Mouse (Mus musculus) embryonic facial prominence, embryonic 11.5 days (tissue): ENCODE measurements around the gene Gm42372. TPM values are rescaled to one million over a fixed set of nuclear protein-coding genes. Genes with fewer than 3 reads are reported as not detected.
A peak's percentile ranks its signal among the peaks of the same experiment; 100 is the strongest.

Source experiments
- ATAC-seq: fragments of 200-750 bp; cut with Nextera tagmentation; replicated peaks from 2 replicates; pipeline ENCODE4 v1.8.0; 2017; ENCODE audit warnings: low read depth; ENCODE audit not compliant: insufficient number of reproducible peaks, low FRiP score, low TSS enrichment
- DNase-seq: peaks from one replicate; pipeline ENCODE4 v3.0.0-alpha.2; 2015; ENCODE audit warnings: low spot score
- H3K27ac ChIP-seq: fragments of 300-500 bp; sonication (generic); replicated peaks from 2 replicates; pipeline ENCODE4 v1.5.1; 2014; ENCODE audit warnings: mild to moderate bottlenecking, low read depth, low read length, control low read depth
- H3K27me3 ChIP-seq: fragments of 300-500 bp; sonication (generic); 2 replicates; pipeline ENCODE4 v1.6.1; 2014; ENCODE audit warnings: mild to moderate bottlenecking, low read length, moderate library complexity, mixed read lengths; ENCODE audit not compliant: control insufficient read depth, insufficient read depth
- H3K36me3 ChIP-seq: fragments of 300-500 bp; sonication (generic); replicated peaks from 2 replicates; pipeline ENCODE4 v1.6.1; 2014; ENCODE audit warnings: low read depth, mild to moderate bottlenecking, low read length, moderate library complexity, mixed read lengths; ENCODE audit not compliant: control insufficient read depth, insufficient read depth
- H3K4me1 ChIP-seq: fragments of 300-500 bp; sonication (generic); 2 replicates; pipeline ENCODE4 v1.6.1; 2014; ENCODE audit warnings: low read length, mixed read lengths; ENCODE audit not compliant: control insufficient read depth, insufficient read depth
- H3K4me2 ChIP-seq: fragments of 300-500 bp; sonication (generic); 2 replicates; pipeline ENCODE4 v1.6.1; 2014; ENCODE audit warnings: low read depth, mild to moderate bottlenecking, control low read depth, low read length, moderate library complexity
- H3K4me3 ChIP-seq: fragments of 300-500 bp; sonication (generic); 2 replicates; pipeline ENCODE4 v1.5.1; 2014; ENCODE audit warnings: low read depth, low read length, control low read depth
- H3K9ac ChIP-seq: fragments of 300-500 bp; sonication (generic); replicated peaks from 2 replicates; pipeline ENCODE4 v1.6.1; 2014; ENCODE audit warnings: mild to moderate bottlenecking, control low read depth, low read length
- H3K9me3 ChIP-seq: fragments of 300-500 bp; sonication (generic); replicated peaks from 2 replicates; pipeline ENCODE4 v1.6.1; 2016; ENCODE audit warnings: mild to moderate bottlenecking, low read length, inconsistent platforms, mixed read lengths; ENCODE audit not compliant: control insufficient read depth
- WGBS: fragments of 180-500 bp; shearing (Covaris S2); extraction: QIAGEN DNeasy Blood & Tissue Kit; methylation state at CpG from one replicate; pipeline ENCODE4 v1.1.7; 2014; 5-methylcytosine and 5-hydroxymethylcytosine counted together
- polyA plus RNA-seq: library from polyadenylated mRNA; unstranded; fragments of >200 nt; fragmentation: Nextera tagmentation; extraction: Ambion mirVana; gene quantifications from 2 replicates; pipeline ENCODE4 v1.2.1, GENCODE M21; 2014

Gm42372 gene
- polyA plus RNA-seq, 1 experiment from 2014 or later, result 0.63 TPM

DNA sequence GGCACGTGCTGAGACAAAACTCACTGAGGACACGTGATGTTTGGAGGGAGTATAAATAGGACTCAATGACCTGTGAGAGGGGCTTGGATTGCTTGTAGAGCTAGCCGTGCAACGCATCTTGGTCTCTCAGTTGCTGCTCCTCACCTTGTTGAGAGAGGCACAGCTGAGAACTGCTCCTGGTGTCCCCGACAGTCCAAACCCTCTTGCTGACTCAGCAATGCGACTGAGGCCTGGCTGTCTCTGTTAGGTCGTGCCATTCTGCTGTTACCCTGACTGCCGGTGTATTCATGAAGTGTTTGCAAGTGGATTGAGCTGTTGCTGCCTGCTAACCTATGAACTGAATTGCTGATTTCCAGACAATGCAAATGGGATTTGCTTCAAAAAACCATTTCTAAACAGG lies 6.6 kb upstream of the Gm42372 start:
- no peak overlapping the region for H3K27ac ChIP-seq
- no peak for ATAC-seq
- DNase-seq, result no peak
- H3K9me3 ChIP-seq, result no peaks in the 10 kb centered on the region
- H3K36me3 ChIP-seq, result no peaks in the 10 kb centered on the region
- 62% methylated on average over 8 of the region's 8 CpGs for WGBS
- H3K27me3 ChIP-seq, result no peaks in the 10 kb centered on the region
- H3K4me1 ChIP-seq, result no peaks in the 10 kb centered on the region; the same call in 1 of the 2 replicates
- no peak overlapping the region for H3K4me2 ChIP-seq
- H3K9ac ChIP-seq, result no peak overlapping the region
- H3K4me3 ChIP-seq, result no peak overlapping the region

DNA sequence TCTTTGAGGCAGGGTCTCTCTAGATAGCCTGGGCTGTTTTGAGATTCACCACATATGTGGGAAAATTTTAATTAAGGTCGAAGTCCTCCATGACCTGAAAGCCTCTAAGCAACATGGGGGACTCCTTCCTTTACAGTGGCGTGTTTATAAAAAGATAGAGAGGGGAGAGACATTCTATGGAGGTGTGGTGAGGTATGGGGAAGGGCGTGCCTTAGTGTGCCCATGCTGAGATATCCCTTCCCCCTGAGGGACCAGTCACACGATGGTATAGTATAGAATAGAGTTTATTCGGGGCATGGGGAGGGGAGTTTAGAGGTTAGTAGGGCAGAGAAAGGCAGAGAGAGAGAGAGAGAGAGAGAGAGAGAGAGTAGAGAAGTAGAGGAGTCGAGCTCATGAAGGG lies 4.7 kb upstream of the Gm42372 start:
- 75% methylated on average over 6 of the region's 6 CpGs for WGBS

DNA sequence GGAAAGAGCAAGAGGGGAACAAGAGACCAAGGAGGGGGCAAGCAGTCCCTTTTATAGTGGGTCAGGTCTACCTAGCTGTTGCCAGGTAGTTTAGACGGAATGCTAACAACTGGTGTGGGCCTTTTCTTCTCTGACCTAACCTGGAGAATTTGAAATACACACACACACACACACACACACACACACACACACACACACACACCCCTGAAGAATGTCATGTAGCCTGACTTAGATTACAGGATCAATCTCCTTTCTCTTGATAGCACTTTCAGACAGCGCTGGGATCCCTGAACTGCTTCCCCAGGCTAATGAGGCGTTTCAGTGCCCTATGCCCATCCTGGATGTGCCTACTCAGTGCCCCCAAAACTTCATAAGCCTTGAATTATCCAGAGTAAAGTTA lies 4.3 kb upstream of the Gm42372 start:
- DNase-seq (no peak), ATAC-seq (no peak)
- Histone ChIP-seq H3K4me3 (no peak overlapping the region), H3K36me3 (no peaks in the 10 kb centered on the region), H3K9me3 (no peaks in the 10 kb centered on the region), H3K4me2 (no peak overlapping the region), H3K4me1 (peaks cover 8% of the 10 kb centered on the region; the same call in 1 of the 2 replicates), H3K27me3 (no peaks in the 10 kb centered on the region), H3K9ac (no peak overlapping the region), H3K27ac (no peak overlapping the region)
- 84% methylated on average over 3 of the region's 3 CpGs for WGBS

More for the DNA sequence above, 4.7 kb upstream of the Gm42372 start:
- Histone ChIP-seq H3K4me3 (no peak overlapping the region), H3K4me2 (no peak overlapping the region), H3K27me3 (no peaks in the 10 kb centered on the region), H3K4me1 (peaks cover 7% of the 10 kb centered on the region; the same call in 1 of the 2 replicates), H3K9me3 (no peaks in the 10 kb centered on the region), H3K36me3 (no peaks in the 10 kb centered on the region), H3K27ac (no peak overlapping the region), H3K9ac (no peak overlapping the region)
- ATAC-seq (no peak), DNase-seq (no peak)

DNA sequence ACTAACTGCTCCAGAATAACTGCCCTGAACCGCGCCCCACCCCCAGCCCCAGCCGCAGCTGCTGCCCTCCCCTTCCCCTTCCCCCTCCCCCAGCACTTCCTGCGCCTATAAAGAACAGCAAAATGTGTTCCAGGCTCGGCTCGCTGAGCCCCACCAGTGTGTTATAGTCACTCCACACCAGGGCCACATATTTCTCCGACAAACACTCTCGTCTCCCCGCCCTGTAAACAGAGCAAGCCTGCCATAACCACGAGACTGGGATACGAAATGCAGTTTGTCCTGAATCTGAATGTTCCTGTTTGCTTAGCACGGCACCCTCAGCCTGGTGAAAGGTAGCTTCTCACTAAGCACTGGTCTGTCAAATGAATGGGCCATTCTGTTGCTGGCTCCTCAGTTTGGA lies 2.5 kb upstream of the Gm42372 start:
- peak overlapping the region; percentile 21; the same call in 1 of the 2 replicates for H3K4me3 ChIP-seq
- DNase-seq (peak; percentile 70), ATAC-seq (no peak; the same call in 1 of the 2 replicates)
- no peaks in the 10 kb centered on the region for H3K9me3 ChIP-seq
- H3K9ac ChIP-seq, result peak overlapping the region; percentile 54
- H3K4me2 ChIP-seq, result peak overlapping the region; percentile 42
- 3% methylated on average over 12 of the region's 12 CpGs for WGBS
- no peaks in the 10 kb centered on the region for H3K36me3 ChIP-seq
- peaks cover 8% of the 10 kb centered on the region; the same call in 1 of the 2 replicates for H3K4me1 ChIP-seq
- H3K27me3 ChIP-seq, result no peaks in the 10 kb centered on the region
- H3K27ac ChIP-seq, result peak overlapping the region; percentile 59

DNA sequence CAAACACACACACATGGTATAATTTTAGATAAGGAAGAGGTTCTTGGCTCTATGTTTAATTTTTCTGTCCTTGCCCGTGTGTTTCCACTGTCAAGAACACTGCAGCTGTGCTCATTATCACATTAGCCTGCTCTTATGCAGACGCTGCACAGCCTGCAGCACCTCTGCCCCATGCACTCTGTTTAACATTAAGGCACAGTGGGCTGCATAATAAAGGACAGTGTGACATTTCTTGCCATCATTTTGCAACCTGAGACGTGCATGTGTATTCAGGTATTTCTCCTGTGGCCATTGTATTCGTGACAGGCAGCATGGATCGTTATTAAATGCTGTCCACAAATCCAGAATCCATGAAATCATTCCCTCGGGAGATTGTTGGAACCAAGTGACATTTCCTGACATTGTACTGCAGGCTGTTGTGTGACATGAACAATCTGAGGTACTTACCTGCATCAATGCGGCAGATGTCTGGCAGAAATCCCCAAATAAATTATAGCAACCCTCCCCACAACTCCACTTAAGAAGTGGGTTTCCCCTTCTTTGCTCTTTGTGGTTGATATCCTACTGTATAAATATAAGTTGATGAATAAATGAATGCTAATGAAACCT lies 4.8 kb downstream of the Gm42372 start:
- peak overlapping the region; percentile 28; the same call in 1 of the 2 replicates for H3K27ac ChIP-seq
- peaks cover 7% of the 10 kb centered on the region; the same call in 1 of the 2 replicates for H3K4me1 ChIP-seq
- no peak overlapping the region for H3K9ac ChIP-seq
- 45% methylated on average over 7 of the region's 7 CpGs for WGBS
- H3K9me3 ChIP-seq, result no peaks in the 10 kb centered on the region; the same call in 1 of the 2 replicates
- H3K4me2 ChIP-seq, result no peak overlapping the region
- ATAC-seq (no peak), DNase-seq (no peak)
- H3K27me3 ChIP-seq, result no peaks in the 10 kb centered on the region
- H3K36me3 ChIP-seq, result no peaks in the 10 kb centered on the region
- no peak overlapping the region for H3K4me3 ChIP-seq

DNA sequence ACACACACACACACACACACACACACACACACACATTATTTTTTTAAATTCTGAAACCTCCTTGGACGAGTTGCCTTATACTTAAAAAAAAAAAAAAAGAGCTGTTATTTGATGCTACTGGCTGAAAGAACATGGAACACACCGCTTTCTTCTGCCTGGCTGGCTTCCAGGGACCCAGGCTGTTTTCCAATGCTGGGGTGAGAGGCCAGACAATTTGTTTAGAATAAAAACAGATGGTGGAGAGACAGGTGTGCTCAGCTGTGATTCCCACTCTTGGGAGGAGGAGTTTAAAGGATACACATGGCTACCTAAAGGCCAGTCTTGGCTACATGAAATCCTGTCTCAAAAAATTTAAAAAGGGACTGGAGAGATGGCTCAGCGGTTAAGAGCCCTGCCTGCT lies 5.5 kb downstream of the Gm42372 start:
- Histone ChIP-seq H3K4me1 (no peaks in the 10 kb centered on the region; the same call in 1 of the 2 replicates), H3K36me3 (no peaks in the 10 kb centered on the region), H3K27ac (no peak overlapping the region), H3K9me3 (no peaks in the 10 kb centered on the region; the same call in 1 of the 2 replicates), H3K4me2 (no peak overlapping the region), H3K9ac (no peak overlapping the region), H3K4me3 (no peak overlapping the region), H3K27me3 (no peaks in the 10 kb centered on the region)
- DNase-seq, result peak; percentile 71
- ATAC-seq, result no peak
- 40% methylated on average over 3 of the region's 3 CpGs for WGBS

DNA sequence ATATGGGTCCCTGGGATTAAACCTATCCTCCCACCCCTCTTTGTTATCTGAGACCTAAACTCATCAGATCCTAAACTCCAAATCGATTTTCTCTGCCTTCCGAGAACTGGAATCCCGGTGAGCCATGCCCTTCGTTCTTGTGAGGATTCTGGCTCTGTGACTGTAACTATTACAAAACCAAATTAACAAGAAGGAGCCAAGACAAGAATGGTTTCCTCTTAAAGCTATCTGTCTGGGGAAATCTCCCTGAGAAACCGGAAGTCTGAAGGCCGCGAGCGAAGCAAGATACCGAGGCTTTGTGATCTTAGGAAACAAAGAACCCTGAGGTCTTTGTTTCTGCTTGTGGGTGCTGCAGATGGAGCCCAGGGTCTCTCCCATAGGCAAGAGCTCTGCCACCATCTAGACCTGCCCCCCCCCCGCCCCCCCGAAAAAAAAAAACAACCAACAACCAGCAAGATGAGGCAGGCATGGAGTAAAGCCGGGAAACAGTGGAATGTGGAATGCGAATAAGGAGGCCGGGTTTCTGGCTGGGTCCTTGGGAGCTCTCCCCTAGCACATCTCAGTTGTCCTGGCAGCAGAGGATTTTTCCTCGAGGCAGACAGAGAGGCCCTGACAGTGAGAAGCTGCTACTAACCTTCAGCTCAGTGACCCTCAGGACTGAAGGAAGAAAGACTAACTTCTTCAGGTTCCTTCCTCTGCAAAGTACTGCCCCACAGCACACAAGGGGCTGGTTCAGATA lies 7.3 kb downstream of the Gm42372 start:
- H3K9ac ChIP-seq, result no peak overlapping the region
- H3K4me3 ChIP-seq, result no peak overlapping the region
- ATAC-seq (no peak), DNase-seq (peak; percentile 48)
- no peaks in the 10 kb centered on the region for H3K36me3 ChIP-seq
- H3K9me3 ChIP-seq, result no peaks in the 10 kb centered on the region; the same call in 1 of the 2 replicates
- peak overlapping the region; percentile 38; the same call in 1 of the 2 replicates for H3K27ac ChIP-seq
- H3K27me3 ChIP-seq, result no peaks in the 10 kb centered on the region
- H3K4me2 ChIP-seq, result no peak overlapping the region
- peaks cover 3% of the 10 kb centered on the region for H3K4me1 ChIP-seq
- 31% methylated on average over 15 of the region's 15 CpGs for WGBS
